Mouse (Mus musculus) stomach, postnatal 0 days (tissue): ENCODE results near the gene Ermap. TPM values are rescaled to one million over a fixed set of nuclear protein-coding genes. Genes with fewer than 3 reads are reported as not detected.

Experiments
- ATAC-seq: fragments of 200-750 bp; cut with Nextera tagmentation; 2 replicates; pipeline ENCODE4 v1.8.0; 2017; ENCODE audit not compliant: low FRiP score, low TSS enrichment
- DNase-seq: peaks from one replicate; pipeline ENCODE4 v3.0.0-alpha.2; 2016; ENCODE audit warnings: low spot score
- H3K27ac ChIP-seq: fragments of 300-500 bp; sonication (generic); replicated peaks from 2 replicates; pipeline ENCODE4 v1.5.1; 2014; ENCODE audit warnings: mild to moderate bottlenecking, control low read depth
- H3K27me3 ChIP-seq: fragments of 300-500 bp; sonication (generic); 2 replicates; pipeline ENCODE4 v1.6.1; 2014; ENCODE audit warnings: low read length; ENCODE audit not compliant: control insufficient read depth, insufficient read depth
- H3K36me3 ChIP-seq: fragments of 300-500 bp; sonication (generic); 2 replicates; pipeline ENCODE4 v1.6.1; 2014; ENCODE audit warnings: low read length, mixed read lengths; ENCODE audit not compliant: control insufficient read depth, insufficient read depth
- H3K4me1 ChIP-seq: fragments of 300-500 bp; sonication (generic); replicated peaks from 2 replicates; pipeline ENCODE4 v1.6.1; 2014; ENCODE audit warnings: antibody characterized with exemption; ENCODE audit not compliant: control insufficient read depth, insufficient read depth
- H3K4me2 ChIP-seq: fragments of 300-500 bp; sonication (generic); replicated peaks from 2 replicates; pipeline ENCODE4 v1.6.1; 2014; ENCODE audit warnings: low read depth, mild to moderate bottlenecking, control low read depth, moderate library complexity
- H3K4me3 ChIP-seq: fragments of 300-500 bp; sonication (generic); 2 replicates; pipeline ENCODE4 v1.5.1; 2014; ENCODE audit warnings: low read depth, low read length, control low read depth
- H3K9ac ChIP-seq: fragments of 300-500 bp; sonication (generic); 2 replicates; pipeline ENCODE4 v1.6.1; 2014; ENCODE audit warnings: mild to moderate bottlenecking, low read length, control low read depth, mixed read lengths
- H3K9me3 ChIP-seq: fragments of 300-500 bp; sonication (generic); 2 replicates; pipeline ENCODE4 v1.6.1; 2016; ENCODE audit warnings: low read length; ENCODE audit not compliant: control insufficient read depth
- CTCF ChIP-seq: IDR thresholded peaks from 2 replicates; pipeline ENCODE4 v1.5.1; 2016; ENCODE audit warnings: antibody characterized with exemption, low read depth, mild to moderate bottlenecking, moderate library complexity
- EP300 ChIP-seq: optimal IDR thresholded peaks from 2 replicates; pipeline ENCODE3; 2016; ENCODE audit warnings: antibody characterized with exemption
- WGBS: fragments of 180-500 bp; shearing (Covaris S2); extraction: QIAGEN DNeasy Blood & Tissue Kit; methylation state at CpG from one replicate; pipeline ENCODE4 v1.1.7; 2014; 5-methylcytosine and 5-hydroxymethylcytosine counted together
- polyA plus RNA-seq: library from polyadenylated mRNA; unstranded; fragments of >200 nt; fragmentation: Nextera tagmentation; extraction: Ambion mirVana; gene quantifications from 2 replicates; pipeline ENCODE4 v1.2.1, GENCODE M21; 2015

The Ermap gene
- polyA plus RNA-seq, 1 experiment from 2014 or later, result 0.42 TPM

- TF ChIP-seq CTCF (no peak), EP300 (no peak)
- Histone ChIP-seq H3K9ac (no peak overlapping the region), H3K27me3 (no peaks in the 10 kb centered on the region), H3K27ac (no peak overlapping the region), H3K36me3 (no peaks in the 10 kb centered on the region), H3K4me2 (no peak overlapping the region), H3K4me3 (no peak overlapping the region), H3K4me1 (no peaks in the 10 kb centered on the region), H3K9me3 (no peaks in the 10 kb centered on the region)
- DNase-seq (no peak), ATAC-seq (peak; percentile 35; the same call in 1 of the 2 replicates)
- 57% methylated on average over 8 of the region's 8 CpGs for WGBS
Measured at GRCm38 (mm10) chr4:119216667-119217066, 26.9 kb upstream of the Ermap start.

DNA sequence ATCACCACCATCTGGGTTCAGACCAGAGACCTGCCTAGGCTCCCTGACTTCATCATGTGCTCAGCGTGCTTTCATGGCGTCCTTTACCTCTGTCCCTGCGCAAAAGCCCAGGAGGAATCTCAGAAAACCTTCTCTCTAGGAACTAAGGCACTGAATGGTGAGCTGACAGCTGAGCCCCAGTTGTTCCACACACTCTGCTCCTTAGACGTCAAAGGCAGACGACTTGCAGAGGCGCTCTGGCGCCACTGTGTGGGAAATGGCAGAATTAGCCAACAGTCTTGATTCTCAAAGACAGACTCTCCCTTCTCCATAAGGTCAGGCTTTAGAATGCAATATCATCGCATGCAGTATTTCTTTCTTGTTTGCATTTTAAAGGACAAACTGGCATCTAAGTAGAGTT, 14.9 kb upstream of the Ermap start:
- Histone ChIP-seq H3K9ac (no peak overlapping the region), H3K9me3 (no peaks in the 10 kb centered on the region), H3K4me3 (no peak overlapping the region), H3K27ac (no peak overlapping the region), H3K36me3 (no peaks in the 10 kb centered on the region), H3K4me2 (no peak overlapping the region), H3K27me3 (no peaks in the 10 kb centered on the region), H3K4me1 (no peaks in the 10 kb centered on the region)
- ATAC-seq, result peak; percentile 55; the same call in 1 of the 2 replicates
- WGBS, result 19% methylated on average over 8 of the region's 8 CpGs
- TF ChIP-seq EP300 (no peak), CTCF (peak; percentile 94)
- DNase-seq, result peak; percentile 67

GRCm38 (mm10) chr4:119198105-119198504, 8.3 kb upstream of the Ermap start:
- TF ChIP-seq CTCF (no peak), EP300 (no peak)
- H3K36me3 ChIP-seq, result no peaks in the 10 kb centered on the region
- H3K4me1 ChIP-seq, result peaks cover 2% of the 10 kb centered on the region; the same call in 1 of the 2 replicates
- no peak overlapping the region for H3K4me2 ChIP-seq
- no peak overlapping the region for H3K27ac ChIP-seq
- no peak overlapping the region for H3K4me3 ChIP-seq
- no peak for DNase-seq
- no peak overlapping the region for H3K9ac ChIP-seq
- 78% methylated on average over 6 of the region's 6 CpGs for WGBS
- H3K9me3 ChIP-seq, result no peaks in the 10 kb centered on the region
- ATAC-seq, result no peak
- no peaks in the 10 kb centered on the region for H3K27me3 ChIP-seq

DNA sequence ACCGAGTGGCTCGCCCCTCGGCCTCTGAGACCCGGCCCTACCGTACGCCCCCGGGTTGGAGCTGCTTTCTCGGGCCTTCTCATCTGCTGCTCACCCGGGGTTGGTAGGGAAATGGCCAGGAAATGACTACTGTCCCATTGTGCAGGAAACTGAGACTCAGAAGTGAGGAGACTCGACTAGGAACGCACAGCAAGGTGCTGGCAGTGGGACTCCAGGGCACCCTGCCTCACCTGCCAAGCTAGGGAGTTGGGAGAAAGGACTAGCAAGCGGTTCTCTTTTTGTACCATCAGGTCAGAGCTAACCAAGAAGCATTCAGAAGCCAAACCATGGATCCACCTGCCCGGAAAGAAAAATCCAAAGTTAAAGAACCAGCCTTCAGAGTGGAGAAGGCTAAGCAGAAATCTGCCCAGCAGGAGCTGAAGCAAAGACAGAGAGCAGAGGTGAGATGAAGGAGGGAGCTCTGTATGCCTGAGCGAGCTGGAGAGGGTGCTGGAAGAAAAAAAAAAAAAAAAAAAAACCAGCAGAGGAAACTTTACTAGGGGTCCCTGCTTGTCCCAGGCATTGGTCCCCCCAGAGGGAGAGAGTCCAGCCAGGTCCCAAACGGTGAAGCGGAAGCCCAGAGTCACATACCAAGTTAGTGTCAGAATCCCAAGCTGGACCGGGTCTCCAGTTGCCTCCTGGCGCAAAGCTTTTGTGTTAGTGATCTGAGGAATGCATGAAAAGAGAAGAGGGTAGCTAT, 5.9 kb upstream of the Ermap start:
- ATAC-seq (0 out of 2 replicates have a peak, but pooled peaks have one; percentile 5), DNase-seq (no peak)
- Histone ChIP-seq H3K36me3 (no peaks in the 10 kb centered on the region), H3K9me3 (no peaks in the 10 kb centered on the region), H3K4me1 (peaks cover 2% of the 10 kb centered on the region; the same call in 1 of the 2 replicates), H3K9ac (peak overlapping the region; percentile 85), H3K4me2 (peak overlapping the region; percentile 73), H3K27ac (peak overlapping the region; percentile 78), H3K4me3 (peak overlapping the region; percentile 82), H3K27me3 (no peaks in the 10 kb centered on the region)
- WGBS, result 7% methylated on average over 18 of the region's 18 CpGs
- TF ChIP-seq EP300 (no peak), CTCF (no peak)

DNA sequence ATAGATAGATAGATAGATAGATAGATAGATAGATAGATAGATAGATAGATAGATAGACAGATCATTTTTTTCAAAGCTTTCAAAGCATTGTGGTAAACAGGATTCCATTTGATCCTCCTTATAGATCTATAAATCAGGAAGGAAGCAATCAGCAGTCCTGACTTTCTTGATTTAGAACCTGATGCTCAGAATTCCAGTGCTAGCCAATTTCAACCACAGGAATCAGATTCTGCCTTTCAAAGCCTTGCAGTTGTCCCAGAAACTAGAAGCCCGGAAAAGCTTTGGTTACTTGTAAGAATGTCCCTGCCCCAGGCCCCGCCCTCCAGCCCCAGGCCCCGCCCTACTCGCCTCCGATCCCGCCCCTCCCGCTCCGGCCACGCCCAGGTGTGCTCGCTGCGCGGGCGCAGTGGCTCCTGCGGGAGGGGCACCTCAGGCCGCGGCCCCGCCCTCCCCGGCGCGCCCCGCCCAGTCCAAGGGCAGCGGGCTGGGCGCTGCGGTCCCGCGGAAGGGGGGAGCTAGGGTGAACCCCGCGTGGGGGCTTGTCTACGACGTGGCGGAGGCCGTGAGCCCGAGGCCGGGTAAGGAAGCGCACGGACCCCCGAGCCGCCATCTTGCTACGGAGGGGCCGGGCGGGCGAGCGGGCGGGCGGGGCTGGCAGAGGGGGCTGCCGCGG, 5.2 kb upstream of the Ermap start, which contains the start of gene Svbp:
Svbp (plus strand) TSS at position 398 of the 673 bp plus-strand sequence.
- peaks cover 2% of the 10 kb centered on the region; the same call in 1 of the 2 replicates for H3K4me1 ChIP-seq
- peak; percentile 98 for DNase-seq
- no peaks in the 10 kb centered on the region for H3K27me3 ChIP-seq
- TF ChIP-seq CTCF, result no peak
- TF ChIP-seq EP300, result no peak
- H3K4me3 ChIP-seq, result peak within 1 kb of the TSS; percentile 82
- H3K27ac ChIP-seq, result peak within 1 kb of the TSS; percentile 78
- WGBS, result 1% methylated on average over 34 of the region's 47 CpGs
- H3K4me2 ChIP-seq, result peak within 1 kb of the TSS; percentile 73
- ATAC-seq, result peak; percentile 98
- peak within 1 kb of the TSS; percentile 85 for H3K9ac ChIP-seq
- no peaks in the 10 kb centered on the region for H3K9me3 ChIP-seq
- no peaks in the 10 kb centered on the region for H3K36me3 ChIP-seq

GRCm38 (mm10) chr4:119192757-119193156, 2.9 kb upstream of the Ermap start:
- no peak for TF ChIP-seq EP300
- TF ChIP-seq CTCF, result no peak
- Histone ChIP-seq H3K4me3 (no peak overlapping the region), H3K27me3 (no peaks in the 10 kb centered on the region), H3K9me3 (no peaks in the 10 kb centered on the region), H3K36me3 (no peaks in the 10 kb centered on the region), H3K4me1 (peaks cover 2% of the 10 kb centered on the region; the same call in 1 of the 2 replicates), H3K27ac (no peak overlapping the region), H3K4me2 (no peak overlapping the region), H3K9ac (no peak overlapping the region)
- 88% methylated on average over 4 of the region's 4 CpGs for WGBS
- ATAC-seq (no peak), DNase-seq (no peak)
